Mouse (Mus musculus) B cell, adult 62 days (primary cell): Measurements from ENCODE around the gene Spocd1. TPM values are rescaled to one million over a fixed set of nuclear protein-coding genes. Genes with fewer than 3 reads are reported as not detected.

ENCODE experiments used
- total RNA-seq: library from RNA; stranded (reverse); gene quantifications from 4 replicates; pipeline ENCODE4 v1.2.4, GENCODE M21; 2023

The Spocd1 gene
- not detected in 4 replicates for total RNA-seq

GRCm38 (mm10) chr4:129928949-129929348, at the start of gene Spocd1:
Gene Spocd1 (plus strand): TSS chr4:129929249.

GRCm38 (mm10) chr4:129984421-129985061, 55.5 kb downstream of the Spocd1 start, which contains the start of gene Adgrb2:
Gene Adgrb2 (plus strand): TSS chr4:129984870.

Other genes with a start within 250 kb of the Spocd1 start
- 17.0 to 20.4 TPM (median 18.8 TPM) in 4 replicates for gene Tmem39b, start 232.4 kb upstream of the Spocd1 start, total RNA-seq
- gene Khdrbs1, start 186.9 kb upstream of the Spocd1 start, total RNA-seq = 131 to 145 TPM (median 136 TPM) in 4 replicates
- gene Ptp4a2, start 118.0 kb upstream of the Spocd1 start, total RNA-seq = 402 to 422 TPM (median 407 TPM) in 4 replicates
- not detected in 4 replicates for gene Adgrb2, start 55.6 kb downstream of the Spocd1 start, total RNA-seq
- not detected in 4 replicates for gene Col16a1, start 118.6 kb downstream of the Spocd1 start, total RNA-seq
- gene Pef1, start 173.3 kb downstream of the Spocd1 start, total RNA-seq = 27.0 to 31.1 TPM (median 28.4 TPM) in 4 replicates
- gene Hcrtr1, start 210.1 kb downstream of the Spocd1 start, total RNA-seq = not detected in 4 replicates
- gene Tinagl1, start 245.9 kb downstream of the Spocd1 start, total RNA-seq = not detected in 4 replicates